Mouse (Mus musculus) hindbrain, embryonic 16.5 days (tissue): ENCODE measurements at regions not wholly inside any gene's neighbourhood (a gene's known extent, or its start where the extent isn't known, plus 50 kb on each side); places are given as distances from the start of the nearest gene placed in this dataset.
A peak's percentile ranks its signal among the peaks of the same experiment; 100 is the strongest.

Source experiments
- ATAC-seq: fragments of 200-750 bp; cut with Nextera tagmentation; 2 replicates; pipeline ENCODE4 v1.8.0; 2017; ENCODE audit warnings: moderate TSS enrichment, moderate library complexity
- H3K27ac ChIP-seq: fragments of 300-500 bp; sonication (generic); 2 replicates; pipeline ENCODE4 v1.5.1; 2014; ENCODE audit warnings: low read depth, mild to moderate bottlenecking, control low read depth, low read length, moderate library complexity
- H3K27me3 ChIP-seq: fragments of 300-500 bp; sonication (generic); replicated peaks from 2 replicates; pipeline ENCODE4 v1.6.1; 2014; ENCODE audit warnings: low read length; ENCODE audit not compliant: control insufficient read depth, insufficient read depth
- H3K36me3 ChIP-seq: fragments of 300-500 bp; sonication (generic); 2 replicates; pipeline ENCODE4 v1.6.1; 2014; ENCODE audit warnings: mild to moderate bottlenecking, low read length, moderate library complexity, mixed read lengths; ENCODE audit not compliant: control insufficient read depth, insufficient read depth
- H3K4me1 ChIP-seq: fragments of 300-500 bp; sonication (generic); 2 replicates; pipeline ENCODE4 v1.6.1; 2014; ENCODE audit warnings: low read depth, low read length; ENCODE audit not compliant: control insufficient read depth, insufficient read depth
- H3K4me2 ChIP-seq: fragments of 300-500 bp; sonication (generic); 2 replicates; pipeline ENCODE4 v1.6.1; 2014; ENCODE audit warnings: mild to moderate bottlenecking, low read length, control low read depth, moderate library complexity
- H3K4me3 ChIP-seq: fragments of 300-500 bp; sonication (generic); 2 replicates; pipeline ENCODE4 v1.5.1; 2014; ENCODE audit warnings: mild to moderate bottlenecking, low read length, control low read depth, moderate library complexity
- H3K9ac ChIP-seq: fragments of 300-500 bp; sonication (generic); 2 replicates; pipeline ENCODE4 v1.6.1; 2014; ENCODE audit warnings: low read depth, mild to moderate bottlenecking, control low read depth, low read length, moderate library complexity
- H3K9me3 ChIP-seq: fragments of 300-500 bp; sonication (generic); 2 replicates; pipeline ENCODE4 v1.6.1; 2014; ENCODE audit warnings: mild to moderate bottlenecking, low read length, moderate library complexity; ENCODE audit not compliant: control insufficient read depth
- WGBS: fragments of 180-500 bp; shearing (Covaris S2); extraction: QIAGEN DNeasy Blood & Tissue Kit; methylation state at CpG from one replicate; pipeline ENCODE4 v1.1.7; 2014; 5-methylcytosine and 5-hydroxymethylcytosine counted together

- no peak overlapping the region for H3K4me3 ChIP-seq
- no peak overlapping the region for H3K9ac ChIP-seq
- WGBS, result 67% methylated on average over 11 of the region's 11 CpGs
- no peaks in the 10 kb centered on the region; the same call in 1 of the 2 replicates for H3K4me1 ChIP-seq
- no peaks in the 10 kb centered on the region for H3K27me3 ChIP-seq
- ATAC-seq, result no peak
- H3K36me3 ChIP-seq, result no peaks in the 10 kb centered on the region
- no peak overlapping the region for H3K4me2 ChIP-seq
- H3K27ac ChIP-seq, result no peak overlapping the region
- H3K9me3 ChIP-seq, result no peaks in the 10 kb centered on the region
Observed at GRCm38 (mm10) chr13:116243272-116243784, 66.2 kb downstream of the Isl1 start.

- Histone ChIP-seq H3K4me2 (no peak overlapping the region), H3K27me3 (no peaks in the 10 kb centered on the region), H3K36me3 (no peaks in the 10 kb centered on the region), H3K9me3 (no peaks in the 10 kb centered on the region), H3K27ac (no peak overlapping the region), H3K4me3 (no peak overlapping the region), H3K9ac (no peak overlapping the region), H3K4me1 (no peaks in the 10 kb centered on the region)
- WGBS, result 25% methylated on average over 3 of the region's 3 CpGs
- no peak for ATAC-seq
Observed at GRCm38 (mm10) chr13:116215101-116215500, 94.4 kb downstream of the Isl1 start.

DNA sequence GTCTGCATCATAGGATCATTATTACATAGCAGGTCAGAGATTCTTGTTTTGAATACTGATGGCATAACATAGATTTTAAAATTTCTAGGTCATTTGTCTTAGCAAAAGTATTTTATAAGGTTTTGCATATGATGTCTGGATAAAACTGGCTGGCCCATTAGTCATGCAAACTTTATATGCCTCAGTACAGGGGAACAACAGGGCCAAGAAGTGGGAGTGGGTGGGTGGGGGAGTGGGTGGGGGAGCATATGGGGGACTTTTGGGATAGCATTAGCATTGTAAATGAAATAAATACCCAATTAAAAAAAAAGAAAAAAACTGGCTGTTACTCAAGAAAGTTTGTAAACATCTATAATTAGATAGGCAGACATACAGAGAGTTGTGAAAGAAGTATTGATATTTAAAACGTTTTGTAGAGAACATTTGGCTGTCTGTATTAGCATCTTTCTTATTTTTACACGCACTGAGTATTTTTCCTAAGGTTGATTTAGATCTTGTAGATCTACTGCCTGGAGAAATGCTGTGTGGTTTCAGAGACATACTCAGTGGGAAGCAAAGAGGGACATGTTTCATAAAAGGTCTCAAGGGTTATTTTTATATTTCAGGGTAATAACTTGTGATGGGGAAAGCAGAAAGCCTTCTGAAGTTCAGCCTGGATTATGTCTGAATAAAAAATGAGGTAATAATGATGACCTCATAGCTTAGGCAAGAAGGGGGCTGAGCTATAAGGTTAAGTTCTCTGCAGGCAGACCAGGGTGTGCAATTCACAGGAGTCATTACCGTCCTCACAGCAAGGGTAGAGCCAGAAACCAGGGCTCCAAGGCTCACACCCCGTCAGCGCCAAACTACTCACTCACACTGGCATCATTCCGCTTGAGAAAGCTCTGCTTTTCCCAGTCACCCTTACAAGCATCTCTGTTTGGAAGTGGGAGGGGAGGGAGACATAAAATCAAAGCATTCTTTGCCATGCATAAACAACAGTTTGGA, 95.4 kb downstream of the Isl1 start:
- no peak overlapping the region for H3K9ac ChIP-seq
- no peaks in the 10 kb centered on the region for H3K36me3 ChIP-seq
- no peaks in the 10 kb centered on the region for H3K9me3 ChIP-seq
- no peak overlapping the region for H3K4me3 ChIP-seq
- ATAC-seq, result 0 out of 2 replicates have a peak, but pooled peaks have one; percentile 27
- no peaks in the 10 kb centered on the region for H3K4me1 ChIP-seq
- no peak overlapping the region for H3K4me2 ChIP-seq
- H3K27me3 ChIP-seq, result no peaks in the 10 kb centered on the region
- WGBS, result 40% methylated on average over 6 of the region's 6 CpGs
- no peak overlapping the region for H3K27ac ChIP-seq

DNA sequence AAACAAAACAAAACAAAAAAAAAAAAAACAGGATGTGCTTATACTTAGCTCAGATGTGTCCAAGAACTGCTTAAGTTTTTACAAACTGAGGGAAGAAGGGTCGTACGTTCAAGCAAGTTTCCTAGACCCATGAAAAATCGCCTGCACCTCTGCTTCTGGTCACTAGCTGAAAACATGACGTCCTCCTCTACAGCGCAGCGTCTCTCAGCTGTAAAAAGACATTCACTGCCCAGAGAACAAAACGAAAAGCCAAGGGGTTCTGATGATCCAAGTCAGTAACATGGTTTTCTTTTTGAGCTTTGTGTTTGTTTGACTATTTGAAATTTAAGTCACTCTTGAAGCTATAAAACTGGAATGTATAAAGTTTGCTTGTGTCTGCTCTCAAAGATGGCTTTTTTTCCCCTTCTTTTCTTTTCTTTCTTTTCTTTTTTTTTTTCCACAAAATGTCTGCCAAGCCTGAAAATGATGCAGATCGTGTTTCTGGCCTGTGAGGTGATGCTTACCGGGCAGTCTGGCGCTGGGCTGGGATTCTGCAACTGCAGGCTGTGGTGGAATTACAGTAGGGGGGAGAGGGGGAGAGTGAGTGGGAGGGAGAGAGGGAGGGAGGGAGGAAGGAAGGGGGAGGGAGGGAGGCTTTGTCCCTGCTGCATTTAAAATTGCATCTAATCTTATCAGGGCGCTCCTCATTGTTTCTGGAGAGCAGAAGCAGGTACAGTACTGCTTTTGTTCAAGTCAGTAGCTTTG, 108.1 kb downstream of the Isl1 start:
- peak overlapping the region; percentile 14; the same call in 1 of the 2 replicates for H3K9ac ChIP-seq
- no peaks in the 10 kb centered on the region for H3K4me1 ChIP-seq
- no peak overlapping the region for H3K27ac ChIP-seq
- no peaks in the 10 kb centered on the region for H3K36me3 ChIP-seq
- H3K4me3 ChIP-seq, result peak overlapping the region; percentile 23
- no peaks in the 10 kb centered on the region for H3K27me3 ChIP-seq
- no peaks in the 10 kb centered on the region for H3K9me3 ChIP-seq
- H3K4me2 ChIP-seq, result peak overlapping the region; percentile 53
- WGBS, result 3% methylated on average over 11 of the region's 11 CpGs
- ATAC-seq, result peak; percentile 68; the same call in 1 of the 2 replicates

- no peak overlapping the region for H3K27ac ChIP-seq
- no peaks in the 10 kb centered on the region for H3K27me3 ChIP-seq
- H3K4me1 ChIP-seq, result no peaks in the 10 kb centered on the region
- no peaks in the 10 kb centered on the region for H3K36me3 ChIP-seq
- H3K4me3 ChIP-seq, result no peak overlapping the region
- H3K9me3 ChIP-seq, result no peaks in the 10 kb centered on the region
- no peak overlapping the region for H3K4me2 ChIP-seq
- no peak for ATAC-seq
- H3K9ac ChIP-seq, result no peak overlapping the region
- WGBS, result 64% methylated on average over 7 of the region's 7 CpGs
Observed at GRCm38 (mm10) chr13:116187059-116187458, 122.4 kb downstream of the Isl1 start.

GRCm38 (mm10) chr13:116177781-116178180, 131.7 kb downstream of the Isl1 start:
- no peaks in the 10 kb centered on the region; the same call in 1 of the 2 replicates for H3K27me3 ChIP-seq
- 15% methylated on average over 3 of the region's 3 CpGs for WGBS
- ATAC-seq, result no peak

DNA sequence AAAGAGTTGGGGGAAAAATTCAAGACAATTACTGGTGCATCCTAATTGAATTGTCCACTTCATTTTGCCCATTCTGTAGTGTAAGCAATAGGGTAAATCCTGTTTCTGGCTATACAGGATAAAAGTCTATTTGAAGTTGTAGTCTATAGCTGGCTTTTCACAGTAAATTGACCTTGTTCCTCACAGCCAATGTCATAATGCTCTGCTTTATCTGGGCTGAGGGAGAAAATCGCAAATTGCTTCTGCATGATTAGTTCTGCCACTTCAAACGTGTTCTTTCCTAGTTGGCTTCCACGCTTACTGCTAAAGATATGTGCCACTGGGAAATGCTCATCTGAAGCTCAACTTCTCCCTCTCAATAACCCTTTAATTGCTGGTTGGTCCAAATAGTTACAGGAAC, 134.5 kb downstream of the Isl1 start:
- Histone ChIP-seq H3K27me3 (no peaks in the 10 kb centered on the region; the same call in 1 of the 2 replicates), H3K9ac (no peak overlapping the region), H3K4me1 (no peaks in the 10 kb centered on the region), H3K4me3 (no peak overlapping the region), H3K4me2 (no peak overlapping the region), H3K27ac (no peak overlapping the region), H3K9me3 (no peaks in the 10 kb centered on the region), H3K36me3 (no peaks in the 10 kb centered on the region)
- 4% methylated on average over 3 of the region's 3 CpGs for WGBS
- ATAC-seq, result no peak

More at GRCm38 (mm10) chr13:116177781-116178180, 131.7 kb downstream of the Isl1 start:
- no peaks in the 10 kb centered on the region for H3K36me3 ChIP-seq
- no peak overlapping the region for H3K9ac ChIP-seq
- no peak overlapping the region for H3K4me2 ChIP-seq
- H3K4me3 ChIP-seq, result no peak overlapping the region
- no peak overlapping the region for H3K27ac ChIP-seq
- H3K9me3 ChIP-seq, result no peaks in the 10 kb centered on the region
- H3K4me1 ChIP-seq, result no peaks in the 10 kb centered on the region

- H3K4me2 ChIP-seq, result no peak overlapping the region
- H3K27me3 ChIP-seq, result no peaks in the 10 kb centered on the region; the same call in 1 of the 2 replicates
- no peak overlapping the region for H3K4me3 ChIP-seq
- H3K4me1 ChIP-seq, result no peaks in the 10 kb centered on the region
- ATAC-seq, result no peak
- no peaks in the 10 kb centered on the region for H3K36me3 ChIP-seq
- H3K9ac ChIP-seq, result no peak overlapping the region
- WGBS, result 37% methylated on average over 2 of the region's 2 CpGs
- no peaks in the 10 kb centered on the region for H3K9me3 ChIP-seq
- H3K27ac ChIP-seq, result no peak overlapping the region
Observed at GRCm38 (mm10) chr13:116173866-116174265, 135.6 kb downstream of the Isl1 start.

DNA sequence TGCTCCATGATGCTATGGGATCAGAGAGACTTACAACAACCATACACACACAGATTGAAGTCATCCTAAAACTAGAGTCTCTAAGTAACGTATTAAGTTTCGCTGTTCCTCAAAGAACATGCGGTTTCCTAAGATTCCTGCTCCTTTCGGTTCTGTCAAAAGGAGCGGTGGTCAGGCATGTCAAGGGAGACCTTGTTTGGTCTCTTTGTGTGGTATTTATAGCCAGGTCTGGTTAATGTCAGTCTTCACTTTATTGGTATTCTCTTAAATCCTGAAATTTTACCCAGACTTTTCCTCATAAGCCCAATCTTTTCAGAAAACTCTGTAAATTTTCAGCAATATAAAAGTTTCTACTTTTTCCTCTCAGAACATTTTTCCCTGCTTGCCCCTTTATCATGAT, 166.5 kb downstream of the Isl1 start:
- no peak overlapping the region for H3K4me3 ChIP-seq
- no peaks in the 10 kb centered on the region for H3K27me3 ChIP-seq
- H3K4me2 ChIP-seq, result no peak overlapping the region
- no peaks in the 10 kb centered on the region for H3K36me3 ChIP-seq
- H3K9ac ChIP-seq, result no peak overlapping the region
- no peak for ATAC-seq
- H3K9me3 ChIP-seq, result no peaks in the 10 kb centered on the region
- H3K27ac ChIP-seq, result no peak overlapping the region
- WGBS, result 83% methylated on average over 5 of the region's 5 CpGs
- no peaks in the 10 kb centered on the region for H3K4me1 ChIP-seq
